Mouse (Mus musculus) kidney, adult 2 months (tissue): ENCODE data around the gene Slc9a9. TPM values are rescaled to one million over a fixed set of nuclear protein-coding genes. Genes with fewer than 3 reads are reported as not detected.

Source experiments
- DNase-seq: peaks from one replicate; pipeline ENCODE4 v3.0.0; 2021
- H3K27ac ChIP-seq: fragments of 200-500 bp; 2 replicates; pipeline ENCODE4 v1.5.1; 2012; ENCODE audit warnings: low read depth, low read length, control low read depth, inconsistent platforms; ENCODE audit not compliant: insufficient read depth
- H3K27me3 ChIP-seq: fragments of 200-500 bp; replicated peaks from 2 replicates; pipeline ENCODE4 v1.6.1; 2012; ENCODE audit warnings: mild to moderate bottlenecking, moderate library complexity, low read length, inconsistent platforms; ENCODE audit not compliant: control insufficient read depth, insufficient read depth
- H3K36me3 ChIP-seq: fragments of 200-500 bp; 2 replicates; pipeline ENCODE4 v1.6.1; 2012; ENCODE audit warnings: mild to moderate bottlenecking, moderate library complexity, low read length, inconsistent platforms; ENCODE audit not compliant: control insufficient read depth, insufficient read depth
- H3K4me1 ChIP-seq: fragments of 200-500 bp; 2 replicates; pipeline ENCODE4 v1.6.1; 2011; ENCODE audit warnings: low read length; ENCODE audit not compliant: control insufficient read depth, insufficient read depth
- H3K4me3 ChIP-seq: fragments of 200-500 bp; 2 replicates; pipeline ENCODE4 v1.5.1; 2011; ENCODE audit warnings: mild to moderate bottlenecking, low read depth, low read length, control low read depth; ENCODE audit not compliant: insufficient read depth
- CTCF ChIP-seq: fragments of 200-500 bp; conservative IDR thresholded peaks from 2 replicates; pipeline ENCODE4 v1.5.1; 2011; ENCODE audit warnings: low read depth, mild to moderate bottlenecking, control low read depth, low read length, moderate library complexity, mixed read lengths; ENCODE audit not compliant: insufficient read depth, insufficient read length
- POLR2A ChIP-seq: fragments of 200-500 bp; IDR thresholded peaks from one replicate; pipeline ENCODE4 v1.6.1; 2011; ENCODE audit warnings: low read depth, low read length, control low read depth
- WGBS: fragments of 180-500 bp; shearing (Covaris S2); methylation state at CpG from one replicate; pipeline ENCODE4 v1.1.7; 2018; 5-methylcytosine and 5-hydroxymethylcytosine counted together
- polyA plus RNA-seq: library from polyadenylated mRNA; depleted of rRNA; stranded (reverse); fragments of >200 nt; gene quantifications from 2 replicates; pipeline ENCODE4 v1.2.3, GENCODE M21; 2012

The Slc9a9 gene
- polyA plus RNA-seq, 1 experiment = 1.5 TPM

DNA sequence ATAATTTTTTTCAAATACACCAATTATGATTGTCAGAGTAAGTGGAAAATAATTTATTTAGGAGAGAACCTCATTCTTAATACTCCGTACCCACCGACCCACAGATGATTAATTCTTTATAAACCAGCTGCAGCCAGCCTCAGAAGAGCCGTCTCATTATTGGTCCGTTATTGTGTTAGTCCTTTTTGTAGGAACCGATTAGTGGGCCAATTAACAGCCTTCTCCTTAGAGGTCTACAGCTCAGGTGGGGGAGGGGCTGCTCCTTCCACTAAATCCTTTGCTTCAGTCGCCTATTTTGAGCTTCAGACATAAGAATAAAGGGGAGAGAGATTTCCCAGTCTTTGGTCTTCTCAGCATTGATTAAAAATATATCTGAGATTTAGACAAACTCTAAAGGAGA, 98.4 kb downstream of the Slc9a9 start:
- H3K27ac ChIP-seq = no peak overlapping the region
- no peaks in the 10 kb centered on the region for H3K27me3 ChIP-seq
- DNase-seq = no peak
- TF ChIP-seq POLR2A (no peak), CTCF (no peak)
- H3K4me1 ChIP-seq = no peaks in the 10 kb centered on the region
- WGBS = 75% methylated on average over 6 of the region's 6 CpGs
- H3K4me3 ChIP-seq = no peak overlapping the region
- H3K36me3 ChIP-seq = no peaks in the 10 kb centered on the region

DNA sequence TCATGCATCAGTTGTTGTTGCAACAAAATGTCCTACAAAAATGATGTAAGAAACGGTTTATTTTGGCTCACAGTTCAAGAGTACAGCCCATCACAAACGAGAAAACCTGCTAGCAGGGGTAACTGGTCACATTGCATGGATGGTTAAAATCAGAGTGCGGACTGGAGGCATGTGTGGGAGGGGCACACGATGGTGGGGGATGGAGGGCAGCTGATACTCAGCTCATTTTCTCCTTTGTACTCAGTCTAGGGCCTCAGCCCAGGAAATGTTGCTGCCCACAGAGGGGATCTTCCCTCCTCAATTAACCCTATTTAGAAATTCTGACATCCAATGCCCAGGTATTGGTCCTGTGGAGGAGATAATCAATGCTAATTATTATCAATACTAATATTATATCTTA, 98.8 kb downstream of the Slc9a9 start:
- H3K36me3 ChIP-seq = no peaks in the 10 kb centered on the region
- H3K27me3 ChIP-seq = no peaks in the 10 kb centered on the region
- no peak overlapping the region for H3K27ac ChIP-seq
- no peak overlapping the region for H3K4me3 ChIP-seq
- DNase-seq = no peak
- TF ChIP-seq POLR2A (no peak), CTCF (no peak)
- 74% methylated on average over 4 of the region's 4 CpGs for whole genome bisulfite sequencing
- no peaks in the 10 kb centered on the region for H3K4me1 ChIP-seq

DNA sequence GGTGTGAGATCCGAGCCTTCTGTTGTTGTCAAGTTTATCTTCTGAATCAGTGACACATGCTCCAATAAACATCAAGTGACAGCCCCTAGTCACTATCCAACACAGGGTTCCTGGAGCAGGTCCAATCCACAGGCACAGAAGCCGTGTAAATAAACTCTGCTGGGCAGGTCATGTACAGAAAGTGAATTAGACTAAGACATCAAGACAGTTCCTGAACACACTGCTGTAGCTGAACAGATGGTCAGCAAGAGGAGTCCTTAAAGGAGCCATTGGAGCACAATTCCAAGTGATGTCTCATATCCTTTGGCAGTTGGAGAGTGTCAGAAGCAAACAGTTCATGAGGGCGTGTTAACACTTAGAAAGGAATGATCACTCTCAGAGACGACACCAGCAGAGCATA, 103.6 kb downstream of the Slc9a9 start:
- no peak for DNase-seq
- Histone ChIP-seq H3K4me1 (no peaks in the 10 kb centered on the region), H3K4me3 (no peak overlapping the region), H3K27me3 (no peaks in the 10 kb centered on the region), H3K27ac (no peak overlapping the region), H3K36me3 (no peaks in the 10 kb centered on the region)
- TF ChIP-seq POLR2A (no peak), CTCF (no peak)
- 56% methylated on average over 4 of the region's 4 CpGs for WGBS

DNA sequence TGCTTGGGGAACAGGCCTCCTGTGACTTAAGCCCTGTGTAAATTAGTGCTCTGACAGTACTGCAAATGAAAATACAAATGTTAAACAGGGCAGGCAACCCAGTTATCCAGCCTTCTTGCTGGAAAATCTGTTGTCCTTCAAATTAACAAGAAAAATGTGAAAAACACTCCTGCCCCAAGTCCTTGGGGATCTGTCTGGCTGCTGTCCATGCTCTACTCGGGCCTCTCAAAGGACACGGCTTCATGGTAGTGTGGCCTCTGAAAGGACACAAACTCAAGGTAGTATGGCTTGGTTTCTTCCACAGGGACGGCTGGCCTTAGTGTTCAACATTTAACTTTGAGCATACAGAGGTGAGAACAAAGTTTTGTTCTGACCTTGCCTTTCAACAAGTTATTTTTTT, 118.6 kb downstream of the Slc9a9 start:
- TF ChIP-seq CTCF (no peak), POLR2A (no peak)
- no peak overlapping the region for H3K27ac ChIP-seq
- H3K27me3 ChIP-seq = no peaks in the 10 kb centered on the region
- WGBS = 79% methylated on average over 3 of the region's 3 CpGs
- no peaks in the 10 kb centered on the region for H3K36me3 ChIP-seq
- no peak overlapping the region for H3K4me3 ChIP-seq
- H3K4me1 ChIP-seq = no peaks in the 10 kb centered on the region
- no peak for DNase-seq

DNA sequence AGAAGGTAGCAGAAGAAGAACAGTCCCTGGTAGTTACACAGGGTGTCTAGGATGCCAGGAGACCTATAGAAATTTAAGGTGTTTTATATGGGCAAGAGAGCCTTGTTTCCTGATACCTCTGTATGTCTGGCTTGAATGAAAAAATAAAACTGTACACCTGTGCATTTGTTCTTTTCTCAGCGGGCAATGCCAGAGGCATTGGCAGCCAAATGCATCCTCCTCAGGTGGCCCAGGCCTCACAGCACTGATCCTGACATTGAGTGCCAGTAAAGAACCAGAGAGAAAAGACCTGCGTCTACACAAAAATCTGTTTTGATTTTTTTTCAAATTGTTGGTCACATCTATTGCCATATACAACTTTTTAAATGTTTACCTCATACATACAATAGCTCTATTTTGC, 121.3 kb downstream of the Slc9a9 start:
- 97% methylated on average over 2 of the region's 2 CpGs for WGBS

DNA sequence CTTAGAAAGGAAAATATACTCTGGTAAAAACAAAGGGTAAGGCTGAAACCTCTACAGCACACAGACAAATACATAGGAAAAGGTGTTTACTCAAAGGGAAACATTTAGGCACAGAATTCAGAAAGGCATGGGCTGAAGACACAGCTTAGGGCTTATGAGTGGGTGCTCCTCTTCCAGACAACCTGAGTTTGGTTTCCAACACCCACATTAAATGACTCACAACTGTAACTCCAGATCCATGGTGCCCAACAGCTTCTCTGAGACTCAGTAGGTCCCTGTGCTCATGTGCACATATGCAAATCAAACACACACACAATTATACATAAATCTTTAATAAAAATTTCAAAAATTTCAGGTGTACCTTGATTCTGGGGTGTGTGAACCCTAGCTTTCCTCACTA, 133.4 kb downstream of the Slc9a9 start:
- no peak for DNase-seq
- no peaks in the 10 kb centered on the region for H3K36me3 ChIP-seq
- no peaks in the 10 kb centered on the region for H3K4me1 ChIP-seq
- no peak overlapping the region for H3K27ac ChIP-seq
- H3K4me3 ChIP-seq = no peak overlapping the region
- no peaks in the 10 kb centered on the region for H3K27me3 ChIP-seq
- no peak for TF ChIP-seq CTCF
- no peak for TF ChIP-seq POLR2A

More for the DNA sequence above, 121.3 kb downstream of the Slc9a9 start:
- no peak overlapping the region for H3K4me3 ChIP-seq
- H3K27me3 ChIP-seq = no peaks in the 10 kb centered on the region
- no peaks in the 10 kb centered on the region for H3K36me3 ChIP-seq
- no peak for DNase-seq
- H3K27ac ChIP-seq = no peak overlapping the region
- no peaks in the 10 kb centered on the region for H3K4me1 ChIP-seq
- TF ChIP-seq CTCF = no peak
- TF ChIP-seq POLR2A = no peak

DNA sequence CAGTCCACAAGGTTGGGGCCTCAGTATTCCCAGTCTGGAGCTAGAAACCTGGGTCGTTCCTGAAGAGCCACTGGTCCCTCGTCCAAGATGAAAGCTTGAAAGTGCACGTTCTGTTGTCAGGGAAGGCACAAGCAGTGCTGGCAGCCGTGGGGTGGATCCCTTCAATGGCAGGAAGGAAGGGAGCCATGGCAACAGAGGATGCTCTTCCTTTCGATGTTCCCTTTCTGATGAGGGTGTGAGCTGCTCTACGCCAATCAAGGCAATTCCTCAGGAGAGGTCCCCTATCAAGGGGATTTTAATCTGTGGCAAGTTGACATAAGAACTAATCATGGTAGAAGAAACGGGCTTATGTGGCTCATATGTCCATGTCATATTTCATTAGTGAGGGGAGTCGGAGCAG, 135.8 kb downstream of the Slc9a9 start:
- Histone ChIP-seq H3K4me1 (no peaks in the 10 kb centered on the region), H3K27ac (no peak overlapping the region), H3K4me3 (no peak overlapping the region), H3K27me3 (no peaks in the 10 kb centered on the region), H3K36me3 (no peaks in the 10 kb centered on the region)
- DNase-seq = peak; percentile 2
- 51% methylated on average over 8 of the region's 8 CpGs for WGBS
- no peak for TF ChIP-seq CTCF

DNA sequence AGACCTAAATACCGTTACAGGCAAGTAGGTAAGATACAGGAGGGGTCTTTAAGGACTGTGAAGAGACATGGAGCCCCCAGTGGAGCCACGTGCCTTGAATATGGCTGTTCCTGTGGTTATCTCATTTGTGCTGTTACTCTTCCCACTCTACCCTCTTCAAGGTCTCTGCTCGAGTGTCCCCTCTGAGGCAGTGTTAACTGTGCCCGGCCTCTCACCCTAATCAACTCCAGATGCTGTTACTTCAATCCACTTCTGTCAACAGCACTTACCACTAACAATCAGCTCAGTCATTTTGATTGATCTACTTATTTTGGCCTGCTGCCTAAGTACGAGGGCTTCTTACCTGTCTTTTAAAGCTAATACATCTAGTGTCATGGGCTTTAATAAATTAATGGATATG, 145.8 kb downstream of the Slc9a9 start:
- Histone ChIP-seq H3K36me3 (no peaks in the 10 kb centered on the region), H3K27ac (no peak overlapping the region), H3K4me3 (no peak overlapping the region), H3K27me3 (no peaks in the 10 kb centered on the region), H3K4me1 (no peaks in the 10 kb centered on the region)
- 79% methylated on average over 5 of the region's 5 CpGs for WGBS
- no peak for DNase-seq
- no peak for TF ChIP-seq CTCF
- no peak for TF ChIP-seq POLR2A
